Mouse (Mus musculus) mesoderm, embryonic 11.5 days (tissue): ENCODE data around the gene Best1.

Experiments
- DNase-seq: peaks from one replicate; pipeline ENCODE4 v3.0.0-alpha.2; 2012; ENCODE audit warnings: low read depth, low spot score

Best1 gene

DNA sequence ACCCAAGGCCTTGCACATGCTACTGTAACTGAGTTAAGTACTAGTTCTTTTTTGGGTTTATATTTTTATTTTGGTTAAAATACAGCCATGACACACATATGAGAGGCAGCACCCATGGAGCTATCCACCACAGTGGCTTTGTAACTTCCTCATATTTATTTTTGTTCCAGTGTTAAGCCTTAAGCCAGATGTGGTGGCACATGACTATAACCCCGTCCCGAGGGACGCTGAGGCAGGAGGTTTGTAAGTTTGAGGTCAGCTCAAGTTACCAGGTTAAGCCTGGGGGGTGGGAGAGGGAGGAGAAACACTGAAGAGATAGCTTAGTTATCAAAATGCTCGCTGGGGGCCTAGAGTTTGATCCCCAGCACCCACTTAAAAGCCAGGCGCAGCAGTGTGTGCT lies 64.9 kb downstream of the Best1 start:
- DNase-seq = no peak
